Comparison of ENCODE assay signal across 21 mouse cellular contexts in the genomic region with DNA sequence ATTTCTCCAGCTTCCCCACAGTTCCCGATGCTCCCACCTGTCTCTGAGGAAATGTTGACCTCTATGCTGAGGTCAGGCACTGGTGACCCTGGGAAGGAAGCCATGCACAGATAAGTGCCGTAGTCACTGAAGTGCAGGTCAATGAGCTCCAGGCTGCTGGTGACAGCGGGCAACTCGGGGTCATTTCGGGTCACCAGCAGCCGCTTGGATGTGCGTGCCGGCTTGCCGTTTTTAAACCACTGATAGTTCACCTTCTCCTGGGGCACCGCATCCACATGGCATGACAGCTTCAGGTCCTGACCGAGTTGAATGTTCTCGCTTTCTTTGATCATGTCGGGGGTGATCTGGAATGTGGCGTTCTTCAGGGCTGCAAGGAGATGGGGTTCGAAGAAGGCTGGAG.
"Had no signal": no experiment of that assay in that cellular context is flagged by ENCODE, and none has a peak within 500 bp of the region (broad histone marks: within the 10 kb centered on the region; RNA-seq: fewer than 3 reads in every experiment).

No protein-coding gene starts in this region.

- ATAC-seq: midbrain, embryonic 13.5 days had no signal

- DNase-seq: kidney, adult 9 months; kidney, postnatal 14 days; kidney, postnatal 4 days; left cerebral cortex, postnatal 4 days; lung, adult 18-20 months; lung, postnatal 10 days; lung, postnatal 36 days; right cerebral cortex, adult 18-20 months; right cerebral cortex, postnatal 14 days; spleen, adult 18-20 months; thymus, postnatal 25 days had no signal

- H3K9me3 ChIP-seq: limb, embryonic 12.5 days; limb, embryonic 15.5 days; lung, embryonic 15.5 days; megakaryocyte, embryonic 14.5 days; midbrain, embryonic 10.5 days; midbrain, embryonic 13.5 days; neural tube, embryonic 12.5 days; neural tube, embryonic 15.5 days; stomach, embryonic 15.5 days had no signal

- H3K27ac ChIP-seq: limb, embryonic 12.5 days; limb, embryonic 15.5 days; liver, embryonic 14.5 days; lung, embryonic 15.5 days; midbrain, embryonic 10.5 days; midbrain, embryonic 13.5 days; neural tube, embryonic 12.5 days; neural tube, embryonic 15.5 days; stomach, embryonic 15.5 days had no signal

- H3K27me3 ChIP-seq: lung, embryonic 15.5 days; midbrain, embryonic 13.5 days; neural tube, embryonic 15.5 days; stomach, embryonic 15.5 days had no signal

- H3K4me2 ChIP-seq: limb, embryonic 12.5 days; limb, embryonic 15.5 days; lung, embryonic 15.5 days; midbrain, embryonic 13.5 days; neural tube, embryonic 12.5 days; neural tube, embryonic 15.5 days; stomach, embryonic 15.5 days had no signal

- H3K9ac ChIP-seq: limb, embryonic 12.5 days; limb, embryonic 15.5 days; liver, embryonic 14.5 days; lung, embryonic 15.5 days; midbrain, embryonic 13.5 days; neural tube, embryonic 12.5 days; neural tube, embryonic 15.5 days; stomach, embryonic 15.5 days had no signal

- H3K36me3 ChIP-seq: limb, embryonic 12.5 days; lung, embryonic 15.5 days; neural tube, embryonic 12.5 days; neural tube, embryonic 15.5 days; stomach, embryonic 15.5 days had no signal

- H3K4me3 ChIP-seq: limb, embryonic 12.5 days; limb, embryonic 15.5 days; lung, embryonic 15.5 days; megakaryocyte, embryonic 14.5 days; midbrain, embryonic 10.5 days; midbrain, embryonic 13.5 days; neural tube, embryonic 12.5 days; neural tube, embryonic 15.5 days; stomach, embryonic 15.5 days had no signal
